Mouse (Mus musculus): ENCODE measurements around the gene Hoxa11.

DNA sequence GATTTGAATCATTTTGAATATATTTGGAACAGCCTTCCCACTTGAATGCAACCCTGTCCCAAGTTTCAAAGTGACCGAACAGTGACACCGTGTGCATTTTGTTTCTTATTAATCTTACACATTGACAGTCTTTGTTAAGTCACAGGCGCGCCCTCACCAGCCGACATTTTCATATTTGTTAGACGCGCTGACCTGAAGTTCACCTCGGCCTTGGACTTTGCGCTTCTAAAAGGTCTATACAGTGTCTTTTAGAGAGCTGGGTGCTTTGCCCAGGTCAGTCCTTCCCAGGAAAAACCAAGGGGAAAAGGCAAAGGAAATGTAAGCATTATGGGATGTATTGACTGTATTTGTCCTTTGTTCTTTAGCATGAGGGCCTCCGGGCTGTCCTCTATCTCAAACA, 50.9 kb downstream of the Hoxa11 start:
- no peak for TF ChIP-seq POLR2A (IDR thresholded peaks at IDR 0.05; ENCODE audit: low read depth, low read length)
- TF ChIP-seq CTCF (IDR thresholded peaks at IDR 0.05; ENCODE audit: extremely low read depth, insufficient read length, insufficient replicate concordance, low read depth, low read length) = no peak
